Mouse (Mus musculus) hematopoietic stem cell, adult 5-6 weeks (primary cell): ENCODE results near the gene Wls. TPM values are rescaled to one million over a fixed set of nuclear protein-coding genes. Genes with fewer than 3 reads are reported as not detected.

ENCODE experiments used
- ATAC-seq, 2 experiments: fragments of 125-278 bp in 1 of 2; replicated peaks in 1 of 2; 2 replicates each; pipeline ENCODE4 v1.8.0; 2016 to 2017; ENCODE audit warnings: inconsistent platforms in 2 of 2, mild to moderate bottlenecking in 2 of 2, moderate number of reproducible peaks in 2 of 2, low read depth in 1 of 2, moderate TSS enrichment in 1 of 2; ENCODE audit not compliant: low FRiP score in 2 of 2, poor library complexity in 2 of 2, severe bottlenecking in 2 of 2, insufficient read depth in 1 of 2, low TSS enrichment in 1 of 2
- total RNA-seq: library from RNA; stranded (forward); fragments of 172-1452, 232-1000 nt; gene quantifications from 2 replicates; pipeline ENCODE4 v1.2.3, GENCODE M21; 2017

Wls gene
- total RNA-seq, 1 experiment from 2014 or later, result 54.5 TPM

DNA sequence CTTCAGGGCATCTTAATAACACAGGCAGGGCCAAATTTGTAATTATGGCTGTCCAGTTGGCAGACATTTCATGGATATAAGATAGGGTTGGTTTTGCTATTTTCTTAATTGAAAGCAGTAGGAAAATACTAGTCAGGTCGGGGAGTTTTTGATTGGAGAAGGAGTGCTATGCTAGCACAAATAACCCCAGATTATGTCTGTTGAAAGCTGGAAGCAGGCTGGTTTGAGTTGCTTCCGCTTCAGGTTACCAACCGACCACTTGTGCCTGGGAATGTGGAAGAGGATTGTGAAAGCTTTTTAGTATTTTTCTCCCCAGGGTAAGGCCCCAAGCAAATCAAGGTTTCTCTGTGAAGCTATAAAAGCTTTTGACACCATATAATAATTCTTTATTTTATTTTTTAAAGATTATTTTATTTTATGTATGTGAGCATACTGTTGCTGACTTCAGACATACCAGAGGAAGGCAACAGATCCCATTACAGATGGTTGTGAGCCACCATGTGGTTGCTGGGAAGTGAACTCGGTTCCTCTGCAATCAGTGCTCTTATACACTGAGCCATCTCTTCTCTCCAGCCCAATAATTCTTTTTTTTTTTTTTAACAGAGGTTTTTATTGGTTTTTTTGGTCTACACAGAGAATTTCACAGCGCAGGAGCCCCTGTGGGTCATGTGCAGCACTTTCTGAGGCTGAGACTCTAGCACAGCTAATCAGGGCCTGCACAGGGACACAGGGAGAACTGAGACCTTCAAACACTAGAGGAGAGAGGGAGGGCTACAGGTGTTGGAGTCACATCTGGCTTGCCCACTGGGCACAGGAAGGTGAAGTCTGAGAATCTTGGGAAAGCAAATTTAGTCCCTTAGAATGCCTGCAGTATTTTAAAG, 50.9 kb downstream of the Wls start:
- no peak; a peak in 1 of 4 replicates for ATAC-seq

DNA sequence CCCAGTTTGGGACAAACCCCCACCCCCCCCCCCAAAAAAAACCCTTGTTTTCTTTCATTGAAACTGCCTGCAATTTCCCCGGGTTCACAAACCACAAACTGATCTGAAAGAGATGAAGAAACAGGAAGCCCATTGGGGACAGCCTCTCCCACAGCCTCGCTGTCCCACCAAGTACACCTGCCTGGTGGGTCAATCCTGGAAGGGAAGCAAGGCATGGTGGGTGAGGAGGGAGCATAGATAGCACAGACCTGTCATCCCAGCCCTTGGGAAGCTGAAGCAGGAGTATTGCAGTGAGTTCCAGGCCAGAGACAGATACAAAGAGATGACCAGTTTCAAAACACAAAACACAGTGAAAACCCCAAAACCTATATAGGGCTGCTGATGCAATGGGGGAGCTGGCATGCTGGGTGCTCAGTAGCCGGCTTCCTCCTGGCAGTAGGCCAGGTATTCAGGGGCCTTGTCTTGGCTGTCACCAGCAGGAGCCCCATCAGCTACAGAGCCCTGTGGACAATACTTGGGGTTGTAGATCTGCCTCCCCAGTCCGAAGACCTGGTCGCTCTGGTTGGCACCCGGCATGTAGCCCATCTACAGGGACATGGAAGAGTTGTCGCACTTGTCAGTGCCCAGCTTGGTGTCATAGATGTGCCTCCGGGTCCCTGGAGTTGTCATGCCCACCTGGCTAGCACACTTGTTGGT, 51.7 kb downstream of the Wls start:
- peak; percentile 77 to 80 for ATAC-seq

DNA sequence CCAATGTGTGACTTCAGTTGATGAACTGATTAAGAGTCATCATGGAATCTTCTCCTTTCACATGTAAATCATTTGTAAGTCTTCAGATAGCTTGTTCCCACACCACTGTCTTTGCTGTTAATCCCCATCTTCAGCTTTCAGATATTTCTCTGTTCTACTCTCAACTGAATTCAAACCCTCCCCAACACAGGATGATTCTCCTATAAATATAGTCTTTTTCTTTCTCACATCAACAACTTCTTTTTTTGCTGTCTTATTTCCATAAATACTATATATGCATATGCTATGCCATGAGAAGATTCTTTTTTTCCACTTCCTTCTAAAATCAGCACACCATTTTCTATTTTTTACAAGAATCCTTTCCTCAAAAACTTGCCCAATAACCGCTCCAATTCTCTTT, 67.9 kb downstream of the Wls start:
- no peak for ATAC-seq

DNA sequence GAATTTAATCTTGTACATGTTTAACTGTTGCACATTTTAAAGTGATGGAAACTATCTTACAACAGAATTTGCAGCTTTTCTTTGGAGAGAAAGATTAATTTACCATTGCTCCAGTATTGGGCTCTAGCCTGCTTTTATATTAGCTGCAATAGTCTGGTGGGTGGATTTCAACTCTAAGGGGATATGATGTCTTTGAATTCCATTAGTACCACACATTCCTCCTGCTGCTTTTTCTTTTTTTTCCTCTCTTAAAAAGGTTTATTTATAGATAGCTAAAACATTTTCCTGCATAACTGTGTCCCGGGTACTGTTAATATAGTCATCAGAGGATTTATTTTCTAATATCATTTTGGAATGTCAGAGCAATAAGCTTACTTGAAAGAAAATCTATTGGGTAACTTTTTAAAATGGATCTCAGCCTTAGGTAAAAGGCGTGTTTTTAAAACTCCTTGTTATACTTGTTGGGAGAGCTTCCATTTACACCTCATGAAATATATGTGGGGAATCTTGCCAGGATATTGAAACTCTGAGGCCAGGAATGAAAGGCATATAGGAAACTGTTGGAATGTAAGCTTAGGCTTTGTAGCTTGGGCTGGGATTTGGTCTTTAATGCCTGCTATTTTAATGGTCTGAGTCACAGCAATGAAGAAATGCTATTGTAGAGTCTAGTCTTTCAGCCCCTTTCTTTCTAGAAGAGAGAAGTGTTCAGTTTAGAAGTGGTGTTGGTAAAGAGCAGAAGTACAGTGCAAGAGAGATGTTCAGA, 78.0 kb downstream of the Wls start:
- no peak for ATAC-seq

Other genes with a start within 250 kb of the Wls start
- gene Rpe65, start 240.5 kb upstream of the Wls start, total RNA-seq, result not detected in 2 replicates